Mouse (Mus musculus) hindbrain, embryonic 14.5 days (tissue): ENCODE measurements at regions not wholly inside any gene's neighbourhood (a gene's known extent, or its start where the extent isn't known, plus 50 kb on each side); places are given as distances from the start of the nearest gene placed in this dataset.

ENCODE experiments used
- ATAC-seq: fragments of 200-750 bp; cut with Nextera tagmentation; 2 replicates; pipeline ENCODE4 v1.8.0; 2017; ENCODE audit warnings: moderate number of reproducible peaks, mild to moderate bottlenecking, moderate TSS enrichment, moderate library complexity; ENCODE audit not compliant: low FRiP score
- DNase-seq: peaks from one replicate; pipeline ENCODE4 v3.0.0-alpha.2; 2015; ENCODE audit warnings: low spot score
- H3K27ac ChIP-seq: fragments of 300-500 bp; sonication (generic); 2 replicates; pipeline ENCODE4 v1.5.1; 2014; ENCODE audit warnings: mild to moderate bottlenecking, moderate library complexity
- H3K27me3 ChIP-seq: fragments of 300-500 bp; sonication (generic); 2 replicates; pipeline ENCODE4 v1.6.1; 2014; ENCODE audit warnings: mild to moderate bottlenecking, low read length, mixed read lengths; ENCODE audit not compliant: control insufficient read depth, insufficient read depth
- H3K36me3 ChIP-seq: fragments of 300-500 bp; sonication (generic); replicated peaks from 2 replicates; pipeline ENCODE4 v1.6.1; 2014; ENCODE audit not compliant: control insufficient read depth, insufficient read depth
- H3K4me1 ChIP-seq: fragments of 300-500 bp; sonication (generic); replicated peaks from 2 replicates; pipeline ENCODE4 v1.6.1; 2014; ENCODE audit warnings: antibody characterized with exemption, low read length, mixed read lengths; ENCODE audit not compliant: control insufficient read depth, insufficient read depth
- H3K4me2 ChIP-seq: fragments of 300-500 bp; sonication (generic); replicated peaks from 2 replicates; pipeline ENCODE4 v1.6.1; 2014; ENCODE audit warnings: mild to moderate bottlenecking, moderate library complexity
- H3K4me3 ChIP-seq: fragments of 300-500 bp; sonication (generic); replicated peaks from 2 replicates; pipeline ENCODE4 v1.5.1; 2014; ENCODE audit warnings: mild to moderate bottlenecking, low read length
- H3K9ac ChIP-seq: fragments of 300-500 bp; sonication (generic); 2 replicates; pipeline ENCODE4 v1.6.1; 2014
- H3K9me3 ChIP-seq: fragments of 300-500 bp; sonication (generic); 2 replicates; pipeline ENCODE4 v1.6.1; 2016; ENCODE audit warnings: low read length; ENCODE audit not compliant: control insufficient read depth
- WGBS: fragments of 180-500 bp; shearing (Covaris S2); extraction: QIAGEN DNeasy Blood & Tissue Kit; methylation state at CpG from one replicate; pipeline ENCODE4 v1.1.7; 2014; 5-methylcytosine and 5-hydroxymethylcytosine counted together

GRCm38 (mm10) chr8:87242681-87243080 is 229.7 kb downstream of the Cbln1 start:
- no peak overlapping the region for H3K9ac ChIP-seq
- WGBS, result 90% methylated on average over 2 of the region's 2 CpGs
- H3K36me3 ChIP-seq, result no peaks in the 10 kb centered on the region
- no peaks in the 10 kb centered on the region for H3K9me3 ChIP-seq
- H3K4me2 ChIP-seq, result no peak overlapping the region
- H3K4me1 ChIP-seq, result no peaks in the 10 kb centered on the region
- DNase-seq, result no peak
- no peak overlapping the region for H3K27ac ChIP-seq
- H3K27me3 ChIP-seq, result no peaks in the 10 kb centered on the region
- ATAC-seq, result no peak
- no peak overlapping the region for H3K4me3 ChIP-seq

GRCm38 (mm10) chr8:87237181-87237580 is 235.2 kb downstream of the Cbln1 start:
- no peak for DNase-seq
- H3K4me2 ChIP-seq, result no peak overlapping the region
- no peak overlapping the region for H3K4me3 ChIP-seq
- no peaks in the 10 kb centered on the region for H3K27me3 ChIP-seq
- no peak overlapping the region for H3K27ac ChIP-seq
- ATAC-seq, result no peak
- WGBS, result 29% methylated on average over 6 of the region's 7 CpGs
- H3K9me3 ChIP-seq, result no peaks in the 10 kb centered on the region
- no peaks in the 10 kb centered on the region for H3K36me3 ChIP-seq
- H3K9ac ChIP-seq, result no peak overlapping the region
- peaks cover 40% of the 10 kb centered on the region for H3K4me1 ChIP-seq

- Histone ChIP-seq H3K9ac (0 out of 2 replicates have a peak overlapping the region, but pooled peaks have one; percentile 21), H3K4me2 (peak overlapping the region; percentile 42; the same call in 1 of the 2 replicates), H3K4me1 (peaks cover 47% of the 10 kb centered on the region), H3K27ac (peak overlapping the region; percentile 73), H3K4me3 (no peak overlapping the region), H3K9me3 (no peaks in the 10 kb centered on the region), H3K36me3 (no peaks in the 10 kb centered on the region), H3K27me3 (no peaks in the 10 kb centered on the region)
- WGBS, result 84% methylated on average over 11 of the region's 11 CpGs
- ATAC-seq (no peak), DNase-seq (no peak)
These were observed 236.0 kb downstream of the Cbln1 start for GRCm38 (mm10) chr8:87236438-87236837.

GRCm38 (mm10) chr8:87235341-87236075 is 236.9 kb downstream of the Cbln1 start:
- H3K9ac ChIP-seq, result peak overlapping the region; percentile 21; the same call in 1 of the 2 replicates
- peak; percentile 71 for DNase-seq
- peak overlapping the region; percentile 1; the same call in 1 of the 2 replicates for H3K4me3 ChIP-seq
- peak; percentile 65 for ATAC-seq
- H3K4me2 ChIP-seq, result peak overlapping the region; percentile 42
- H3K4me1 ChIP-seq, result peaks cover 54% of the 10 kb centered on the region
- WGBS, result 28% methylated on average over 18 of the region's 18 CpGs
- no peaks in the 10 kb centered on the region for H3K27me3 ChIP-seq
- H3K27ac ChIP-seq, result peak overlapping the region; percentile 73
- no peaks in the 10 kb centered on the region for H3K36me3 ChIP-seq
- H3K9me3 ChIP-seq, result no peaks in the 10 kb centered on the region

GRCm38 (mm10) chr8:87234336-87234735 is 238.1 kb downstream of the Cbln1 start:
- H3K27me3 ChIP-seq, result no peaks in the 10 kb centered on the region
- H3K4me3 ChIP-seq, result no peak overlapping the region
- 32% methylated on average over 5 of the region's 5 CpGs for WGBS
- H3K36me3 ChIP-seq, result no peaks in the 10 kb centered on the region
- no peak overlapping the region for H3K4me2 ChIP-seq
- DNase-seq, result peak; percentile 47
- ATAC-seq, result peak; percentile 32
- H3K9me3 ChIP-seq, result no peaks in the 10 kb centered on the region
- peak overlapping the region; percentile 27 for H3K27ac ChIP-seq
- H3K4me1 ChIP-seq, result peaks cover 59% of the 10 kb centered on the region
- H3K9ac ChIP-seq, result no peak overlapping the region

- 16% methylated on average over 10 of the region's 10 CpGs for WGBS
- no peaks in the 10 kb centered on the region for H3K9me3 ChIP-seq
- DNase-seq, result no peak
- H3K4me2 ChIP-seq, result no peak overlapping the region
- H3K4me3 ChIP-seq, result no peak overlapping the region
- H3K36me3 ChIP-seq, result no peaks in the 10 kb centered on the region
- no peaks in the 10 kb centered on the region for H3K27me3 ChIP-seq
- peak; percentile 56 for ATAC-seq
- H3K9ac ChIP-seq, result no peak overlapping the region
- H3K4me1 ChIP-seq, result peaks cover 59% of the 10 kb centered on the region
- H3K27ac ChIP-seq, result peak overlapping the region; percentile 27
These were observed 238.5 kb downstream of the Cbln1 start for GRCm38 (mm10) chr8:87233805-87234331.

GRCm38 (mm10) chr8:87231762-87232161 is 240.6 kb downstream of the Cbln1 start:
- no peak overlapping the region for H3K27ac ChIP-seq
- H3K4me2 ChIP-seq, result no peak overlapping the region
- no peak overlapping the region for H3K9ac ChIP-seq
- no peaks in the 10 kb centered on the region for H3K9me3 ChIP-seq
- no peaks in the 10 kb centered on the region for H3K36me3 ChIP-seq
- peak; percentile 49 for DNase-seq
- H3K27me3 ChIP-seq, result no peaks in the 10 kb centered on the region
- no peak for ATAC-seq
- H3K4me3 ChIP-seq, result no peak overlapping the region
- H3K4me1 ChIP-seq, result peaks cover 54% of the 10 kb centered on the region
- WGBS, result 13% methylated on average over 4 of the region's 4 CpGs

GRCm38 (mm10) chr8:87230096-87230495 is 242.3 kb downstream of the Cbln1 start:
- Histone ChIP-seq H3K9ac (no peak overlapping the region), H3K9me3 (no peaks in the 10 kb centered on the region), H3K27me3 (no peaks in the 10 kb centered on the region), H3K4me1 (peaks cover 40% of the 10 kb centered on the region), H3K4me3 (no peak overlapping the region), H3K4me2 (no peak overlapping the region), H3K36me3 (no peaks in the 10 kb centered on the region), H3K27ac (no peak overlapping the region)
- no peak for ATAC-seq
- no peak for DNase-seq
- 75% methylated on average over 4 of the region's 4 CpGs for WGBS

GRCm38 (mm10) chr8:87229182-87229581 is 243.2 kb downstream of the Cbln1 start:
- ATAC-seq, result no peak
- Histone ChIP-seq H3K4me1 (peaks cover 31% of the 10 kb centered on the region), H3K27me3 (no peaks in the 10 kb centered on the region), H3K9ac (no peak overlapping the region), H3K36me3 (no peaks in the 10 kb centered on the region), H3K9me3 (no peaks in the 10 kb centered on the region), H3K4me2 (no peak overlapping the region), H3K27ac (no peak overlapping the region), H3K4me3 (no peak overlapping the region)
- WGBS, result 90% methylated on average over 6 of the region's 6 CpGs
- DNase-seq, result no peak
